Mouse (Mus musculus) embryonic facial prominence, embryonic 13.5 days (tissue): ENCODE data around the gene Gm28036. TPM values are rescaled to one million over a fixed set of nuclear protein-coding genes. Genes with fewer than 3 reads are reported as not detected.
A peak's percentile ranks its signal among the peaks of the same experiment; 100 is the strongest.

ENCODE experiments used
- ATAC-seq: fragments of 200-750 bp; cut with Nextera tagmentation; 2 replicates; pipeline ENCODE4 v1.8.0; 2017; ENCODE audit warnings: low read depth; ENCODE audit not compliant: insufficient number of reproducible peaks, insufficient read depth, low FRiP score, low TSS enrichment
- H3K27ac ChIP-seq: fragments of 300-500 bp; sonication (generic); 2 replicates; pipeline ENCODE4 v1.5.1; 2015; ENCODE audit warnings: moderate library complexity, mild to moderate bottlenecking, inconsistent platforms
- H3K27me3 ChIP-seq: fragments of 300-500 bp; sonication (generic); 2 replicates; pipeline ENCODE4 v1.6.1; 2015; ENCODE audit warnings: mild to moderate bottlenecking, inconsistent platforms
- H3K36me3 ChIP-seq: fragments of 300-500 bp; sonication (generic); 2 replicates; pipeline ENCODE4 v1.6.1; 2015; ENCODE audit warnings: mild to moderate bottlenecking, inconsistent platforms
- H3K4me1 ChIP-seq: fragments of 300-500 bp; sonication (generic); 2 replicates; pipeline ENCODE4 v1.6.1; 2015; ENCODE audit warnings: inconsistent platforms
- H3K4me2 ChIP-seq: fragments of 300-500 bp; sonication (generic); 2 replicates; pipeline ENCODE4 v1.6.1; 2015; ENCODE audit warnings: moderate library complexity, mild to moderate bottlenecking, inconsistent platforms
- H3K4me3 ChIP-seq: fragments of 300-500 bp; sonication (generic); 2 replicates; pipeline ENCODE4 v1.5.1; 2015; ENCODE audit warnings: mild to moderate bottlenecking, inconsistent platforms
- H3K9ac ChIP-seq: fragments of 300-500 bp; sonication (generic); 2 replicates; pipeline ENCODE4 v1.6.1; 2015; ENCODE audit warnings: mild to moderate bottlenecking, inconsistent platforms
- H3K9me3 ChIP-seq: fragments of 300-500 bp; sonication (generic); 2 replicates; pipeline ENCODE4 v1.6.1; 2016; ENCODE audit warnings: inconsistent platforms
- WGBS: fragments of 180-500 bp; shearing (Covaris S2); methylation state at CpG from one replicate; pipeline ENCODE4 v1.1.7; 2015; ENCODE audit warnings: mixed read lengths; 5-methylcytosine and 5-hydroxymethylcytosine counted together
- polyA plus RNA-seq: library from polyadenylated mRNA; unstranded; fragments of >200 nt; fragmentation: Nextera tagmentation; extraction: Ambion mirVana; gene quantifications from 2 replicates; pipeline ENCODE4 v1.2.1, GENCODE M21; 2015

Gene Gm28036
- 20.4 and 21.7 TPM in 2 replicates for polyA plus RNA-seq

- Histone ChIP-seq H3K27ac (no peak within 1 kb of the TSS), H3K27me3 (no peaks in the 10 kb centered on the region), H3K9me3 (no peaks in the 10 kb centered on the region), H3K4me1 (no peaks in the 10 kb centered on the region), H3K4me3 (no peak within 1 kb of the TSS), H3K9ac (no peak within 1 kb of the TSS), H3K4me2 (no peak within 1 kb of the TSS), H3K36me3 (peaks cover 53% of the 10 kb centered on the region)
- 91% methylated on average over 5 of the region's 5 CpGs for WGBS
- no peak for ATAC-seq
Measured at GRCm38 (mm10) chr2:156126992-156127391, at the start of gene Gm28036. Gene Gm28036 (minus strand): TSS chr2:156127092.

- H3K36me3 ChIP-seq = peaks cover 86% of the 10 kb centered on the region
- no peak overlapping the region for H3K4me2 ChIP-seq
- 93% methylated on average over 5 of the region's 5 CpGs for WGBS
- ATAC-seq = no peak
- H3K4me1 ChIP-seq = no peaks in the 10 kb centered on the region
- no peaks in the 10 kb centered on the region for H3K9me3 ChIP-seq
- no peaks in the 10 kb centered on the region for H3K27me3 ChIP-seq
- no peak overlapping the region for H3K4me3 ChIP-seq
- H3K27ac ChIP-seq = no peak overlapping the region
- H3K9ac ChIP-seq = no peak overlapping the region
Measured at GRCm38 (mm10) chr2:156166557-156166956, 39.7 kb upstream of the Gm28036 start.

GRCm38 (mm10) chr2:156165478-156165877, 38.6 kb upstream of the Gm28036 start:
- H3K4me1 ChIP-seq = no peaks in the 10 kb centered on the region
- H3K4me2 ChIP-seq = no peak overlapping the region
- WGBS = 98% methylated on average over 1 of the region's 1 CpGs
- H3K36me3 ChIP-seq = peaks cover 82% of the 10 kb centered on the region
- H3K27ac ChIP-seq = no peak overlapping the region
- H3K4me3 ChIP-seq = no peak overlapping the region
- no peak for ATAC-seq
- H3K9ac ChIP-seq = no peak overlapping the region
- H3K9me3 ChIP-seq = no peaks in the 10 kb centered on the region
- no peaks in the 10 kb centered on the region for H3K27me3 ChIP-seq

GRCm38 (mm10) chr2:156151538-156151937, 24.6 kb upstream of the Gm28036 start:
- no peak for ATAC-seq
- Histone ChIP-seq H3K4me1 (no peaks in the 10 kb centered on the region), H3K9me3 (no peaks in the 10 kb centered on the region), H3K9ac (no peak overlapping the region), H3K4me3 (no peak overlapping the region), H3K36me3 (peaks cover 69% of the 10 kb centered on the region), H3K27ac (no peak overlapping the region), H3K27me3 (no peaks in the 10 kb centered on the region), H3K4me2 (no peak overlapping the region)

GRCm38 (mm10) chr2:156147316-156147915, 20.5 kb upstream of the Gm28036 start:
- 88% methylated on average over 3 of the region's 3 CpGs for WGBS
- no peak overlapping the region for H3K27ac ChIP-seq
- H3K9ac ChIP-seq = no peak overlapping the region
- peaks cover 45% of the 10 kb centered on the region for H3K36me3 ChIP-seq
- ATAC-seq = no peak
- no peak overlapping the region for H3K4me3 ChIP-seq
- H3K9me3 ChIP-seq = no peaks in the 10 kb centered on the region
- no peaks in the 10 kb centered on the region for H3K27me3 ChIP-seq
- H3K4me1 ChIP-seq = peaks cover 8% of the 10 kb centered on the region
- no peak overlapping the region for H3K4me2 ChIP-seq

- Histone ChIP-seq H3K4me3 (no peak overlapping the region), H3K4me2 (no peak overlapping the region), H3K36me3 (peaks cover 44% of the 10 kb centered on the region), H3K9me3 (no peaks in the 10 kb centered on the region), H3K27me3 (no peaks in the 10 kb centered on the region), H3K4me1 (peaks cover 8% of the 10 kb centered on the region), H3K27ac (no peak overlapping the region), H3K9ac (no peak overlapping the region)
- ATAC-seq = no peak
- WGBS = 76% methylated on average over 5 of the region's 5 CpGs
Measured at GRCm38 (mm10) chr2:156146272-156146989, 19.5 kb upstream of the Gm28036 start.

- H3K4me1 ChIP-seq = peaks cover 8% of the 10 kb centered on the region
- peaks cover 40% of the 10 kb centered on the region for H3K36me3 ChIP-seq
- WGBS = 56% methylated on average over 11 of the region's 11 CpGs
- ATAC-seq = no peak
- H3K9me3 ChIP-seq = no peaks in the 10 kb centered on the region
- H3K4me3 ChIP-seq = peak overlapping the region; percentile 85; the same call in 1 of the 2 replicates
- H3K4me2 ChIP-seq = peak overlapping the region; percentile 74
- no peaks in the 10 kb centered on the region for H3K27me3 ChIP-seq
- H3K27ac ChIP-seq = no peak overlapping the region
- no peak overlapping the region for H3K9ac ChIP-seq
Measured at GRCm38 (mm10) chr2:156145486-156146130, 18.7 kb upstream of the Gm28036 start.

- no peaks in the 10 kb centered on the region for H3K9me3 ChIP-seq
- H3K36me3 ChIP-seq = peaks cover 30% of the 10 kb centered on the region
- under 1% methylated on average over 70 of the region's 70 CpGs for WGBS
Measured at GRCm38 (mm10) chr2:156143953-156144724, 17.2 kb upstream of the Gm28036 start, which contains the start of the genes Romo1 and Nfs1. Gene Romo1 (plus strand): TSS chr2:156144039. Gene Nfs1 (minus strand): TSS chr2:156144186.

GRCm38 (mm10) chr2:156143367-156143766, 16.5 kb upstream of the Gm28036 start:
- peak overlapping the region; percentile 95 for H3K27ac ChIP-seq

More at GRCm38 (mm10) chr2:156143953-156144724, 17.2 kb upstream of the Gm28036 start, which contains the start of the genes Romo1 and Nfs1:
- Histone ChIP-seq H3K4me1 (peaks cover 8% of the 10 kb centered on the region), H3K9ac (peak within 1 kb of the TSS; percentile 92), H3K4me3 (peak within 1 kb of the TSS; percentile 85), H3K27me3 (no peaks in the 10 kb centered on the region), H3K4me2 (peak within 1 kb of the TSS; percentile 74), H3K27ac (peak within 1 kb of the TSS; percentile 95)
- peak; percentile 96 for ATAC-seq

GRCm38 (mm10) chr2:156142820-156143219, 15.9 kb upstream of the Gm28036 start:
- Histone ChIP-seq H3K4me1 (peaks cover 8% of the 10 kb centered on the region), H3K27ac (no peak overlapping the region), H3K9ac (peak overlapping the region; percentile 92), H3K27me3 (no peaks in the 10 kb centered on the region), H3K4me2 (peak overlapping the region; percentile 74), H3K4me3 (peak overlapping the region; percentile 85), H3K36me3 (peaks cover 24% of the 10 kb centered on the region), H3K9me3 (no peaks in the 10 kb centered on the region)
- no peak for ATAC-seq
- WGBS = 73% methylated on average over 2 of the region's 2 CpGs

More at GRCm38 (mm10) chr2:156143367-156143766, 16.5 kb upstream of the Gm28036 start:
- H3K27me3 ChIP-seq = no peaks in the 10 kb centered on the region
- peak overlapping the region; percentile 92 for H3K9ac ChIP-seq
- peaks cover 8% of the 10 kb centered on the region for H3K4me1 ChIP-seq
- WGBS = 2% methylated on average over 16 of the region's 16 CpGs
- peak overlapping the region; percentile 74 for H3K4me2 ChIP-seq
- peak overlapping the region; percentile 85 for H3K4me3 ChIP-seq
- peaks cover 29% of the 10 kb centered on the region for H3K36me3 ChIP-seq
- ATAC-seq = peak; percentile 7; the same call in 1 of the 2 replicates
- no peaks in the 10 kb centered on the region for H3K9me3 ChIP-seq

- Histone ChIP-seq H3K9ac (no peak overlapping the region), H3K9me3 (no peaks in the 10 kb centered on the region), H3K36me3 (peaks cover 26% of the 10 kb centered on the region), H3K4me1 (no peaks in the 10 kb centered on the region), H3K4me3 (no peak overlapping the region), H3K4me2 (no peak overlapping the region), H3K27ac (no peak overlapping the region), H3K27me3 (no peaks in the 10 kb centered on the region)
- no peak for ATAC-seq
- 88% methylated on average over 6 of the region's 6 CpGs for WGBS
Measured at GRCm38 (mm10) chr2:156135695-156136094, 8.8 kb upstream of the Gm28036 start.
